Mouse (Mus musculus) embryonic facial prominence, embryonic 11.5 days (tissue): Measurements from ENCODE around the gene Cpn2. TPM values are rescaled to one million over a fixed set of nuclear protein-coding genes. Genes with fewer than 3 reads are reported as not detected.

ENCODE experiments used
- ATAC-seq: fragments of 200-750 bp; cut with Nextera tagmentation; replicated peaks from 2 replicates; pipeline ENCODE4 v1.8.0; 2017; ENCODE audit warnings: low read depth; ENCODE audit not compliant: insufficient number of reproducible peaks, low FRiP score, low TSS enrichment
- DNase-seq: peaks from one replicate; pipeline ENCODE4 v3.0.0-alpha.2; 2015; ENCODE audit warnings: low spot score
- H3K27ac ChIP-seq: fragments of 300-500 bp; sonication (generic); replicated peaks from 2 replicates; pipeline ENCODE4 v1.5.1; 2014; ENCODE audit warnings: mild to moderate bottlenecking, low read depth, low read length, control low read depth
- H3K27me3 ChIP-seq: fragments of 300-500 bp; sonication (generic); 2 replicates; pipeline ENCODE4 v1.6.1; 2014; ENCODE audit warnings: mild to moderate bottlenecking, low read length, moderate library complexity, mixed read lengths; ENCODE audit not compliant: control insufficient read depth, insufficient read depth
- H3K36me3 ChIP-seq: fragments of 300-500 bp; sonication (generic); replicated peaks from 2 replicates; pipeline ENCODE4 v1.6.1; 2014; ENCODE audit warnings: low read depth, mild to moderate bottlenecking, low read length, moderate library complexity, mixed read lengths; ENCODE audit not compliant: control insufficient read depth, insufficient read depth
- H3K4me1 ChIP-seq: fragments of 300-500 bp; sonication (generic); 2 replicates; pipeline ENCODE4 v1.6.1; 2014; ENCODE audit warnings: low read length, mixed read lengths; ENCODE audit not compliant: control insufficient read depth, insufficient read depth
- H3K4me2 ChIP-seq: fragments of 300-500 bp; sonication (generic); 2 replicates; pipeline ENCODE4 v1.6.1; 2014; ENCODE audit warnings: low read depth, mild to moderate bottlenecking, control low read depth, low read length, moderate library complexity
- H3K4me3 ChIP-seq: fragments of 300-500 bp; sonication (generic); 2 replicates; pipeline ENCODE4 v1.5.1; 2014; ENCODE audit warnings: low read depth, low read length, control low read depth
- H3K9ac ChIP-seq: fragments of 300-500 bp; sonication (generic); replicated peaks from 2 replicates; pipeline ENCODE4 v1.6.1; 2014; ENCODE audit warnings: mild to moderate bottlenecking, control low read depth, low read length
- H3K9me3 ChIP-seq: fragments of 300-500 bp; sonication (generic); replicated peaks from 2 replicates; pipeline ENCODE4 v1.6.1; 2016; ENCODE audit warnings: mild to moderate bottlenecking, low read length, inconsistent platforms, mixed read lengths; ENCODE audit not compliant: control insufficient read depth
- WGBS: fragments of 180-500 bp; shearing (Covaris S2); extraction: QIAGEN DNeasy Blood & Tissue Kit; methylation state at CpG from one replicate; pipeline ENCODE4 v1.1.7; 2014; 5-methylcytosine and 5-hydroxymethylcytosine counted together
- polyA plus RNA-seq: library from polyadenylated mRNA; unstranded; fragments of >200 nt; fragmentation: Nextera tagmentation; extraction: Ambion mirVana; gene quantifications from 2 replicates; pipeline ENCODE4 v1.2.1, GENCODE M21; 2014

Cpn2 gene
- polyA plus RNA-seq, 1 experiment from 2014 or later, result not detected

GRCm38 (mm10) chr16:30234636-30235546, 32.4 kb downstream of the Cpn2 start:
- Histone ChIP-seq H3K36me3 (no peaks in the 10 kb centered on the region), H3K4me2 (no peak overlapping the region), H3K4me3 (no peak overlapping the region), H3K9ac (no peak overlapping the region), H3K9me3 (no peaks in the 10 kb centered on the region), H3K27ac (no peak overlapping the region), H3K4me1 (peaks cover 9% of the 10 kb centered on the region; the same call in 1 of the 2 replicates), H3K27me3 (no peaks in the 10 kb centered on the region)
- 42% methylated on average over 12 of the region's 12 CpGs for WGBS
- no peak; the same call in 1 of the 2 replicates for ATAC-seq
- no peak for DNase-seq

GRCm38 (mm10) chr16:30234077-30234476, 33.2 kb downstream of the Cpn2 start:
- H3K36me3 ChIP-seq, result no peaks in the 10 kb centered on the region
- ATAC-seq, result no peak
- H3K9ac ChIP-seq, result no peak overlapping the region
- 34% methylated on average over 8 of the region's 8 CpGs for WGBS
- H3K4me1 ChIP-seq, result peaks cover 9% of the 10 kb centered on the region; the same call in 1 of the 2 replicates
- no peaks in the 10 kb centered on the region for H3K9me3 ChIP-seq
- no peaks in the 10 kb centered on the region for H3K27me3 ChIP-seq
- H3K4me2 ChIP-seq, result no peak overlapping the region
- H3K4me3 ChIP-seq, result no peak overlapping the region
- DNase-seq, result no peak
- no peak overlapping the region for H3K27ac ChIP-seq

- Histone ChIP-seq H3K27ac (no peak overlapping the region; the same call in 1 of the 2 replicates), H3K9me3 (no peaks in the 10 kb centered on the region), H3K4me3 (no peak overlapping the region), H3K27me3 (no peaks in the 10 kb centered on the region), H3K36me3 (no peaks in the 10 kb centered on the region), H3K4me1 (peaks cover 11% of the 10 kb centered on the region), H3K4me2 (no peak overlapping the region), H3K9ac (no peak overlapping the region)
- WGBS, result 23% methylated on average over 13 of the region's 13 CpGs
- ATAC-seq (no peak), DNase-seq (no peak)
Measured at GRCm38 (mm10) chr16:30231882-30232604, 35.3 kb downstream of the Cpn2 start.

GRCm38 (mm10) chr16:30227352-30227751, 39.9 kb downstream of the Cpn2 start:
- H3K4me3 ChIP-seq, result no peak overlapping the region
- H3K27ac ChIP-seq, result no peak overlapping the region
- 46% methylated on average over 7 of the region's 7 CpGs for WGBS
- ATAC-seq, result no peak
- H3K27me3 ChIP-seq, result no peaks in the 10 kb centered on the region
- H3K9me3 ChIP-seq, result no peaks in the 10 kb centered on the region
- no peak overlapping the region for H3K9ac ChIP-seq
- DNase-seq, result no peak
- H3K4me1 ChIP-seq, result peaks cover 2% of the 10 kb centered on the region; the same call in 1 of the 2 replicates
- H3K4me2 ChIP-seq, result no peak overlapping the region
- no peaks in the 10 kb centered on the region for H3K36me3 ChIP-seq

GRCm38 (mm10) chr16:30221161-30221782, 46.0 kb downstream of the Cpn2 start:
- Histone ChIP-seq H3K4me1 (no peaks in the 10 kb centered on the region), H3K4me2 (no peak overlapping the region), H3K27ac (no peak overlapping the region), H3K9me3 (no peaks in the 10 kb centered on the region), H3K36me3 (no peaks in the 10 kb centered on the region), H3K27me3 (no peaks in the 10 kb centered on the region), H3K4me3 (no peak overlapping the region), H3K9ac (no peak overlapping the region)
- 82% methylated on average over 11 of the region's 13 CpGs for WGBS
- ATAC-seq (no peak), DNase-seq (no peak)

- ATAC-seq (no peak), DNase-seq (no peak)
- Histone ChIP-seq H3K9ac (no peak overlapping the region), H3K36me3 (no peaks in the 10 kb centered on the region), H3K27me3 (no peaks in the 10 kb centered on the region), H3K27ac (no peak overlapping the region), H3K4me1 (no peaks in the 10 kb centered on the region), H3K4me3 (no peak overlapping the region), H3K4me2 (no peak overlapping the region), H3K9me3 (no peaks in the 10 kb centered on the region)
- WGBS, result 12% methylated on average over 2 of the region's 2 CpGs
Measured at GRCm38 (mm10) chr16:30215811-30216210, 51.5 kb downstream of the Cpn2 start.

- Histone ChIP-seq H3K9ac (no peak overlapping the region), H3K4me2 (no peak overlapping the region), H3K27ac (no peak overlapping the region), H3K36me3 (no peaks in the 10 kb centered on the region), H3K27me3 (no peaks in the 10 kb centered on the region), H3K9me3 (no peaks in the 10 kb centered on the region), H3K4me3 (no peak overlapping the region), H3K4me1 (no peaks in the 10 kb centered on the region)
- ATAC-seq (no peak), DNase-seq (no peak)
- WGBS, result 57% methylated on average over 1 of the region's 1 CpGs
Measured at GRCm38 (mm10) chr16:30213644-30214043, 53.7 kb downstream of the Cpn2 start.
